Mouse (Mus musculus) cerebellum, adult (tissue): ENCODE data around the gene Azin2.

Source experiments
- ATAC-seq: cut with Nextera tagmentation; 2 replicates; pipeline ENCODE4 v1.9.2; 2017; ENCODE audit warnings: mild to moderate bottlenecking, moderate library complexity, mixed read lengths; ENCODE audit not compliant: insufficient number of reproducible peaks, low FRiP score, low TSS enrichment

Azin2 gene

GRCm38 (mm10) chr4:128980890-128981832 lies 18.9 kb upstream of the Azin2 start:
- ATAC-seq = no peak

- no peak for ATAC-seq
Measured at GRCm38 (mm10) chr4:128978634-128979033, 16.4 kb upstream of the Azin2 start.

GRCm38 (mm10) chr4:128977217-128977616 lies 15.0 kb upstream of the Azin2 start:
- ATAC-seq = no peak

GRCm38 (mm10) chr4:128976577-128976976 lies 14.3 kb upstream of the Azin2 start:
- no peak for ATAC-seq

GRCm38 (mm10) chr4:128974677-128975076 lies 12.4 kb upstream of the Azin2 start:
- ATAC-seq = no peak

GRCm38 (mm10) chr4:128971065-128971694 lies 8.9 kb upstream of the Azin2 start:
- peak; percentile 49; the same call in 1 of the 2 replicates for ATAC-seq

GRCm38 (mm10) chr4:128970417-128970807 lies 8.2 kb upstream of the Azin2 start:
- no peak for ATAC-seq

GRCm38 (mm10) chr4:128969607-128970416 lies 7.6 kb upstream of the Azin2 start:
- ATAC-seq = no peak

- no peak for ATAC-seq
Measured at GRCm38 (mm10) chr4:128969081-128969480, 6.8 kb upstream of the Azin2 start.

GRCm38 (mm10) chr4:128966751-128967150 lies 4.5 kb upstream of the Azin2 start:
- no peak for ATAC-seq

- ATAC-seq = no peak
Measured at GRCm38 (mm10) chr4:128962926-128963290, 666 bp upstream of the Azin2 start.

GRCm38 (mm10) chr4:128961301-128962028 lies 777 bp downstream of the Azin2 start:
- no peak for ATAC-seq

GRCm38 (mm10) chr4:128959676-128960075 lies 2.6 kb downstream of the Azin2 start:
- ATAC-seq = no peak

- no peak for ATAC-seq
Measured at GRCm38 (mm10) chr4:128958849-128959248, 3.4 kb downstream of the Azin2 start.

GRCm38 (mm10) chr4:128958156-128958555 lies 4.1 kb downstream of the Azin2 start:
- ATAC-seq = no peak

- no peak for ATAC-seq
Measured at GRCm38 (mm10) chr4:128957155-128957911, 4.9 kb downstream of the Azin2 start.

- no peak for ATAC-seq
Measured at GRCm38 (mm10) chr4:128953851-128954250, 8.4 kb downstream of the Azin2 start.

- ATAC-seq = no peak
Measured at GRCm38 (mm10) chr4:128950461-128950860, 11.8 kb downstream of the Azin2 start.

GRCm38 (mm10) chr4:128949470-128950005 lies 12.7 kb downstream of the Azin2 start:
- ATAC-seq = no peak
